Mouse (Mus musculus): ENCODE measurements around the gene Sdha.
A peak's percentile ranks its signal among the peaks of the same experiment; 100 is the strongest.

- peak; percentile 90 for TF ChIP-seq CTCF (IDR thresholded peaks at IDR 0.05; ENCODE audit: borderline replicate concordance, insufficient read depth, low read depth, low read length)
- TF ChIP-seq POLR2A (IDR thresholded peaks at IDR 0.05; ENCODE audit: borderline replicate concordance, insufficient read depth, low read length), result no peak
Observed at GRCm38 (mm10) chr13:74300925-74301606, 49.0 kb downstream of the Sdha start.

Data from cerebellum, adult 2 months (tissue).